Mouse (Mus musculus): Measurements from ENCODE around the gene Prim1. TPM values are rescaled to one million over a fixed set of nuclear protein-coding genes. Genes with fewer than 3 reads are reported as not detected.

The Prim1 gene
- polyA plus RNA-seq, 1 experiment from 2014 or later: 38.7 TPM

- no peak overlapping the region for H3K27ac ChIP-seq (ENCODE audit: low read depth, low read length)
- peaks cover 15% of the 10 kb centered on the region; the same call in 1 of the 2 replicates for H3K36me3 ChIP-seq (ENCODE audit: control insufficient read depth, insufficient read depth, low read length)
- WGBS: 97% methylated on average over 10 of the region's 10 CpGs
- no peaks in the 10 kb centered on the region for H3K27me3 ChIP-seq (ENCODE audit: control insufficient read depth, insufficient read depth, low read length)
- no peaks in the 10 kb centered on the region for H3K4me1 ChIP-seq (ENCODE audit: control insufficient read depth, insufficient read depth, low read length)
- no peak overlapping the region for H3K4me3 ChIP-seq (ENCODE audit: low read depth, low read length)
- H3K9me3 ChIP-seq (ENCODE audit: control insufficient read depth, low read length): no peaks in the 10 kb centered on the region
- no peak overlapping the region for H3K9ac ChIP-seq (replicated peaks; ENCODE audit: low read depth, low read length)
- ATAC-seq (ENCODE audit: low read depth): no peak
- no peak overlapping the region for H3K4me2 ChIP-seq (ENCODE audit: low read depth, low read length)
Measured at GRCm38 (mm10) chr10:128023496-128023895, 8.5 kb downstream of the Prim1 start.

GRCm38 (mm10) chr10:128029931-128030330 lies 15.0 kb downstream of the Prim1 start:
- no peaks in the 10 kb centered on the region for H3K27me3 ChIP-seq (ENCODE audit: control insufficient read depth, insufficient read depth, low read length)
- H3K27ac ChIP-seq (ENCODE audit: low read depth, low read length): no peak overlapping the region
- H3K4me1 ChIP-seq (ENCODE audit: control insufficient read depth, insufficient read depth, low read length): peaks cover 4% of the 10 kb centered on the region; the same call in 1 of the 2 replicates
- 92% methylated on average over 7 of the region's 7 CpGs for WGBS
- no peak for ATAC-seq (ENCODE audit: low read depth)
- no peak overlapping the region for H3K9ac ChIP-seq (replicated peaks; ENCODE audit: low read depth, low read length)
- no peaks in the 10 kb centered on the region for H3K9me3 ChIP-seq (ENCODE audit: control insufficient read depth, low read length)
- no peak overlapping the region for H3K4me2 ChIP-seq (ENCODE audit: low read depth, low read length)
- peaks cover 6% of the 10 kb centered on the region; the same call in 1 of the 2 replicates for H3K36me3 ChIP-seq (ENCODE audit: control insufficient read depth, insufficient read depth, low read length)
- no peak overlapping the region for H3K4me3 ChIP-seq (ENCODE audit: low read depth, low read length)

GRCm38 (mm10) chr10:128030860-128031259 lies 15.9 kb downstream of the Prim1 start:
- WGBS: 80% methylated on average over 2 of the region's 2 CpGs
- no peaks in the 10 kb centered on the region for H3K9me3 ChIP-seq (ENCODE audit: control insufficient read depth, low read length)
- no peaks in the 10 kb centered on the region; the same call in 1 of the 2 replicates for H3K27me3 ChIP-seq (ENCODE audit: control insufficient read depth, insufficient read depth, low read length)
- no peak overlapping the region for H3K9ac ChIP-seq (replicated peaks; ENCODE audit: low read depth, low read length)
- H3K27ac ChIP-seq (ENCODE audit: low read depth, low read length): no peak overlapping the region
- no peak overlapping the region for H3K4me2 ChIP-seq (ENCODE audit: low read depth, low read length)
- H3K4me1 ChIP-seq (ENCODE audit: control insufficient read depth, insufficient read depth, low read length): peaks cover 4% of the 10 kb centered on the region; the same call in 1 of the 2 replicates
- peaks cover 6% of the 10 kb centered on the region; the same call in 1 of the 2 replicates for H3K36me3 ChIP-seq (ENCODE audit: control insufficient read depth, insufficient read depth, low read length)
- no peak overlapping the region for H3K4me3 ChIP-seq (ENCODE audit: low read depth, low read length)
- no peak for ATAC-seq (ENCODE audit: low read depth)

- H3K4me1 ChIP-seq (ENCODE audit: control insufficient read depth, insufficient read depth, low read length): peaks cover 18% of the 10 kb centered on the region; the same call in 1 of the 2 replicates
- H3K9me3 ChIP-seq (ENCODE audit: control insufficient read depth, low read length): no peaks in the 10 kb centered on the region
- H3K9ac ChIP-seq (replicated peaks; ENCODE audit: low read depth, low read length): peak overlapping the region; percentile 99
- peaks cover 26% of the 10 kb centered on the region for H3K36me3 ChIP-seq (ENCODE audit: control insufficient read depth, insufficient read depth, low read length)
- H3K27me3 ChIP-seq (ENCODE audit: control insufficient read depth, insufficient read depth, low read length): no peaks in the 10 kb centered on the region; the same call in 1 of the 2 replicates
- H3K27ac ChIP-seq (ENCODE audit: low read depth, low read length): no peak overlapping the region
- ATAC-seq (ENCODE audit: low read depth): no peak
- 5% methylated on average over 10 of the region's 10 CpGs for WGBS
- peak overlapping the region; percentile 96 for H3K4me3 ChIP-seq (ENCODE audit: low read depth, low read length)
- H3K4me2 ChIP-seq (ENCODE audit: low read depth, low read length): peak overlapping the region; percentile 64
Measured at GRCm38 (mm10) chr10:128036746-128037425, 21.9 kb downstream of the Prim1 start.

- H3K9me3 ChIP-seq (ENCODE audit: control insufficient read depth, low read length): no peaks in the 10 kb centered on the region
- H3K4me2 ChIP-seq (ENCODE audit: low read depth, low read length): 0 out of 2 replicates have a peak overlapping the region, but pooled peaks have one; percentile 2
- H3K36me3 ChIP-seq (ENCODE audit: control insufficient read depth, insufficient read depth, low read length): peaks cover 26% of the 10 kb centered on the region
- peaks cover 18% of the 10 kb centered on the region; the same call in 1 of the 2 replicates for H3K4me1 ChIP-seq (ENCODE audit: control insufficient read depth, insufficient read depth, low read length)
- no peak overlapping the region for H3K27ac ChIP-seq (ENCODE audit: low read depth, low read length)
- no peak for ATAC-seq (ENCODE audit: low read depth)
- no peak overlapping the region for H3K4me3 ChIP-seq (ENCODE audit: low read depth, low read length)
- no peak overlapping the region for H3K9ac ChIP-seq (replicated peaks; ENCODE audit: low read depth, low read length)
- no peaks in the 10 kb centered on the region; the same call in 1 of the 2 replicates for H3K27me3 ChIP-seq (ENCODE audit: control insufficient read depth, insufficient read depth, low read length)
- 77% methylated on average over 3 of the region's 3 CpGs for WGBS
Measured at GRCm38 (mm10) chr10:128037921-128038320, 23.0 kb downstream of the Prim1 start.

- no peak for ATAC-seq (ENCODE audit: low read depth)
- Histone ChIP-seq H3K9me3 (ENCODE audit: control insufficient read depth, low read length) (no peaks in the 10 kb centered on the region), H3K36me3 (ENCODE audit: control insufficient read depth, insufficient read depth, low read length) (peaks cover 30% of the 10 kb centered on the region), H3K27me3 (ENCODE audit: control insufficient read depth, insufficient read depth, low read length) (no peaks in the 10 kb centered on the region; the same call in 1 of the 2 replicates), H3K27ac (ENCODE audit: low read depth, low read length) (no peak overlapping the region), H3K4me2 (ENCODE audit: low read depth, low read length) (no peak overlapping the region), H3K4me1 (ENCODE audit: control insufficient read depth, insufficient read depth, low read length) (peaks cover 18% of the 10 kb centered on the region; the same call in 1 of the 2 replicates), H3K4me3 (ENCODE audit: low read depth, low read length) (no peak overlapping the region), H3K9ac (replicated peaks; ENCODE audit: low read depth, low read length) (no peak overlapping the region)
- WGBS: 63% methylated on average over 5 of the region's 5 CpGs
Measured at GRCm38 (mm10) chr10:128039167-128039566, 24.2 kb downstream of the Prim1 start.

GRCm38 (mm10) chr10:128039858-128040257 lies 24.9 kb downstream of the Prim1 start:
- no peak overlapping the region for H3K27ac ChIP-seq (ENCODE audit: low read depth, low read length)
- H3K4me2 ChIP-seq (ENCODE audit: low read depth, low read length): no peak overlapping the region
- H3K36me3 ChIP-seq (ENCODE audit: control insufficient read depth, insufficient read depth, low read length): peaks cover 37% of the 10 kb centered on the region
- H3K27me3 ChIP-seq (ENCODE audit: control insufficient read depth, insufficient read depth, low read length): no peaks in the 10 kb centered on the region; the same call in 1 of the 2 replicates
- 79% methylated on average over 3 of the region's 3 CpGs for WGBS
- H3K9me3 ChIP-seq (ENCODE audit: control insufficient read depth, low read length): no peaks in the 10 kb centered on the region
- no peak overlapping the region for H3K4me3 ChIP-seq (ENCODE audit: low read depth, low read length)
- ATAC-seq (ENCODE audit: low read depth): no peak
- H3K4me1 ChIP-seq (ENCODE audit: control insufficient read depth, insufficient read depth, low read length): peaks cover 14% of the 10 kb centered on the region; the same call in 1 of the 2 replicates
- H3K9ac ChIP-seq (replicated peaks; ENCODE audit: low read depth, low read length): no peak overlapping the region

- H3K27ac ChIP-seq (ENCODE audit: low read depth, low read length): no peak overlapping the region
- 95% methylated on average over 5 of the region's 5 CpGs for WGBS
- no peak overlapping the region for H3K4me3 ChIP-seq (ENCODE audit: low read depth, low read length)
- H3K27me3 ChIP-seq (ENCODE audit: control insufficient read depth, insufficient read depth, low read length): no peaks in the 10 kb centered on the region; the same call in 1 of the 2 replicates
- H3K4me1 ChIP-seq (ENCODE audit: control insufficient read depth, insufficient read depth, low read length): peaks cover 14% of the 10 kb centered on the region; the same call in 1 of the 2 replicates
- no peak for ATAC-seq (ENCODE audit: low read depth)
- peaks cover 37% of the 10 kb centered on the region for H3K36me3 ChIP-seq (ENCODE audit: control insufficient read depth, insufficient read depth, low read length)
- no peaks in the 10 kb centered on the region for H3K9me3 ChIP-seq (ENCODE audit: control insufficient read depth, low read length)
- H3K4me2 ChIP-seq (ENCODE audit: low read depth, low read length): no peak overlapping the region
- no peak overlapping the region for H3K9ac ChIP-seq (replicated peaks; ENCODE audit: low read depth, low read length)
Measured at GRCm38 (mm10) chr10:128040293-128040692, 25.3 kb downstream of the Prim1 start.

- Histone ChIP-seq H3K27me3 (ENCODE audit: control insufficient read depth, insufficient read depth, low read length) (no peaks in the 10 kb centered on the region), H3K4me1 (ENCODE audit: control insufficient read depth, insufficient read depth, low read length) (peaks cover 14% of the 10 kb centered on the region; the same call in 1 of the 2 replicates), H3K9me3 (ENCODE audit: control insufficient read depth, low read length) (no peaks in the 10 kb centered on the region), H3K36me3 (ENCODE audit: control insufficient read depth, insufficient read depth, low read length) (peaks cover 49% of the 10 kb centered on the region), H3K27ac (ENCODE audit: low read depth, low read length) (no peak overlapping the region), H3K4me2 (ENCODE audit: low read depth, low read length) (no peak overlapping the region), H3K4me3 (ENCODE audit: low read depth, low read length) (no peak overlapping the region), H3K9ac (replicated peaks; ENCODE audit: low read depth, low read length) (no peak overlapping the region)
- WGBS: 85% methylated on average over 4 of the region's 4 CpGs
- ATAC-seq (ENCODE audit: low read depth): no peak
Measured at GRCm38 (mm10) chr10:128041636-128042035, 26.7 kb downstream of the Prim1 start.
